Mouse (Mus musculus): ENCODE measurements around the gene P4ha3. TPM values are rescaled to one million over a fixed set of nuclear protein-coding genes. Genes with fewer than 3 reads are reported as not detected.
"Not testable (repeated sequence)": the region's sequence is repeated elsewhere in the genome, so short reads cannot be mapped to it uniquely, and the experiment has no call there.

The P4ha3 gene
- 1 to 10 TPM; 3.5 to 5.7 TPM for total RNA-seq (2021)
- long read RNA-seq, experiment 1, partial matches to known transcripts: 1 of 5 reads
- long read RNA-seq, experiment 1, other reads (novel, unspliced or antisense): 2 of 5 reads
- long read RNA-seq, experiment 2, partial matches to known transcripts: 1 of 4 reads
- long read RNA-seq, experiment 2, other reads (novel, unspliced or antisense): 0 of 4 reads

GRCm38 (mm10) chr7:100285383-100285782 is at the start of gene P4ha3:
Gene P4ha3, plus strand, starts transcription at chr7:100285520.
- peak; percentile 28 for DNase-seq

GRCm38 (mm10) chr7:100238271-100238670 is 47.0 kb upstream of the P4ha3 start:
- no peak for DNase-seq

- DNase-seq: no peak
These were observed 44.7 kb upstream of the P4ha3 start for GRCm38 (mm10) chr7:100240601-100241000.

- DNase-seq: no peak
These were observed 42.3 kb upstream of the P4ha3 start for GRCm38 (mm10) chr7:100243007-100243406.

- DNase-seq: no peak
These were observed 41.1 kb upstream of the P4ha3 start for GRCm38 (mm10) chr7:100244225-100244624.

- DNase-seq: no peak
These were observed 40.1 kb upstream of the P4ha3 start for GRCm38 (mm10) chr7:100245176-100245575.

- DNase-seq: no peak
These were observed 34.7 kb upstream of the P4ha3 start for GRCm38 (mm10) chr7:100250667-100251066.

- no peak for DNase-seq
These were observed 23.0 kb upstream of the P4ha3 start for GRCm38 (mm10) chr7:100262350-100262749.

GRCm38 (mm10) chr7:100264934-100265333 is 20.4 kb upstream of the P4ha3 start:
- not testable (repeated sequence) for DNase-seq

- no peak for DNase-seq
These were observed 13.0 kb upstream of the P4ha3 start for GRCm38 (mm10) chr7:100272369-100272768.

- no peak for DNase-seq
These were observed 10.8 kb upstream of the P4ha3 start for GRCm38 (mm10) chr7:100274507-100274906.

GRCm38 (mm10) chr7:100276397-100276796 is 8.9 kb upstream of the P4ha3 start:
- no peak for DNase-seq

- DNase-seq: peak; percentile 17
These were observed 5.5 kb upstream of the P4ha3 start for GRCm38 (mm10) chr7:100279803-100280202.

GRCm38 (mm10) chr7:100281596-100281995 is 3.7 kb upstream of the P4ha3 start:
- DNase-seq: no peak

GRCm38 (mm10) chr7:100283298-100283697 is 2.0 kb upstream of the P4ha3 start:
- no peak for DNase-seq

- peak; percentile 54 for DNase-seq
These were observed 2.6 kb downstream of the P4ha3 start for GRCm38 (mm10) chr7:100287748-100288578.

GRCm38 (mm10) chr7:100288622-100289021 is 3.3 kb downstream of the P4ha3 start:
- peak; percentile 54 for DNase-seq

- DNase-seq: no peak
These were observed 8.2 kb downstream of the P4ha3 start for GRCm38 (mm10) chr7:100293546-100293945.

GRCm38 (mm10) chr7:100295745-100296144 is 10.4 kb downstream of the P4ha3 start:
- DNase-seq: no peak

- DNase-seq: no peak
These were observed 11.4 kb downstream of the P4ha3 start for GRCm38 (mm10) chr7:100296699-100297098.

GRCm38 (mm10) chr7:100298861-100299510 is 13.7 kb downstream of the P4ha3 start:
- DNase-seq: no peak

GRCm38 (mm10) chr7:100301390-100301789 is 16.1 kb downstream of the P4ha3 start:
- DNase-seq: no peak

GRCm38 (mm10) chr7:100302316-100302715 is 17.0 kb downstream of the P4ha3 start:
- peak; percentile 33 for DNase-seq
